Mouse (Mus musculus): ENCODE results near the gene Arid1b. TPM values are rescaled to one million over a fixed set of nuclear protein-coding genes. Genes with fewer than 3 reads are reported as not detected.

Gene Arid1b
- polyA plus RNA-seq, 1 experiment: 13.3 TPM

- H3K4me3 ChIP-seq (replicated peaks): no peak overlapping the region
- no peak for TF ChIP-seq GATA1 (IDR thresholded peaks at IDR 0.05; ENCODE audit: borderline replicate concordance, low read length)
- TF ChIP-seq FLI1 (IDR thresholded peaks at IDR 0.05; ENCODE audit: low read length): no peak
- peaks cover 8% of the 10 kb centered on the region for H3K27me3 ChIP-seq (replicated peaks)
- peaks cover 22% of the 10 kb centered on the region for H3K9me3 ChIP-seq
- H3K4me1 ChIP-seq: peaks cover 5% of the 10 kb centered on the region
- H3K36me3 ChIP-seq (replicated peaks; ENCODE audit: low read length): no peaks in the 10 kb centered on the region
These were observed 377.4 kb downstream of the Arid1b start for GRCm38 (mm10) chr17:5371521-5371920.

DNA sequence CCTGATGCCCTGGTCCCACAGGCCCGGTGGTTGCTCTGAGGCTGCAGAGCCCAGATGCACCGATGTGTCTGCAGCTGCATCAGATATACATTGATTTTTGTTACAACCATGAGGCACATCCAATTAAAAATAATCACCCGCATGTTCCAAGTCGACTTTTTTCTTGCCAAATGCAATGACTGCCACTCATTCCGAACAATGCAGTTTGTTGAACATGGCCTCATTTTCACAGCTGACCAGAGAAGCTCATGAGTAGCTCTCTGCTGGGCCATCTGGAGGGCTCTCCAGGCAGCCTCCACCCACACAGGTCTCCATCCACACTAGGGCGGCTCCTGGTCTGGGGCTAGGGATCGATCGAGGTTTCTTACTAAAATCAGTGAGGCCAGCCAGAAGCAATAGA is 378.8 kb downstream of the Arid1b start:
- Histone ChIP-seq H3K27me3 (replicated peaks) (peaks cover 10% of the 10 kb centered on the region), H3K4me1 (peaks cover 19% of the 10 kb centered on the region), H3K4me3 (replicated peaks) (no peak overlapping the region), H3K9me3 (peaks cover 22% of the 10 kb centered on the region), H3K36me3 (replicated peaks; ENCODE audit: low read length) (no peaks in the 10 kb centered on the region)
- no peak for TF ChIP-seq GATA1 (IDR thresholded peaks at IDR 0.05; ENCODE audit: borderline replicate concordance, low read length)
- no peak for TF ChIP-seq FLI1 (IDR thresholded peaks at IDR 0.05; ENCODE audit: low read length)

DNA sequence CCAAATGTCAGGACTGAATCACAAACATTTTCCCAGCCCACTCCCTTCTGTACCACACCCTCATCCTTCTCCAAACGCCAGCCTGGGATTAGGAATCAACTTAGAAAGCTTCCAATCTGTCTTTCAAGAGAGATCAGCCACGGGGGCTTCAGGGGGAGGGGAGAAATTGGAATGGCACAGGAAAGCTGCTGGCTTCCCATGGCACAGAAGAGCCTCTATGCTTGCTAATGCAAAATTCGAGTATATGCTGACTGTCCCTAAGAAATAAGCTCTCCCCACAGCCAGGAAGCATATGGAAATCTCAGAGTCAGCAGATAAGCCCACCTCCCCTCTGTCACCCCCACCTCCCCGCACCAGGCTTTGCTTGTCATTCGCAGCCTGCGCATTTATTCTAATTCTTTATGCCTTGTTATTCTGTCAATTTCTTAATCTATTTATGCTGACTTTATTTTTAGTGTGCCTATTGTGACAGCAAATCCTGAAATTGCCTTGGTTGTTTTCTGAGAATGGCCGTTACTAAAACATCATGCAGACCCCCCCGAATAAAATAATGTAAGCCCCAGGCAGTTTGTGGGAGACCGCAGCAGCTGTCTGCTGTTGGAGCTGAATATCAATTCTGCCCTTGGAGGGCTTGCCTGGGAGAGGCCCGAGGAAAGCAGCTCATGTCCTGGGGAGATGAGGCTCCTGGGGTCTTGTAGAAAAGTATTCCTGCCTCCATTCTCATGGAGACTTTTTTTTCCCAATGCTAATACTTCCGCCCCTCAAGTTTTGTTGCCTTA is 383.2 kb downstream of the Arid1b start:
- H3K9me3 ChIP-seq: peaks cover 6% of the 10 kb centered on the region; the same call in 1 of the 2 replicates
- peaks cover 26% of the 10 kb centered on the region for H3K4me1 ChIP-seq
- peaks cover 6% of the 10 kb centered on the region for H3K27me3 ChIP-seq (replicated peaks)
- no peaks in the 10 kb centered on the region for H3K36me3 ChIP-seq (replicated peaks; ENCODE audit: low read length)
- TF ChIP-seq FLI1 (IDR thresholded peaks at IDR 0.05; ENCODE audit: low read length) (no peak), GATA1 (IDR thresholded peaks at IDR 0.05; ENCODE audit: borderline replicate concordance, low read length) (no peak)
- H3K4me3 ChIP-seq (replicated peaks): no peak overlapping the region

DNA sequence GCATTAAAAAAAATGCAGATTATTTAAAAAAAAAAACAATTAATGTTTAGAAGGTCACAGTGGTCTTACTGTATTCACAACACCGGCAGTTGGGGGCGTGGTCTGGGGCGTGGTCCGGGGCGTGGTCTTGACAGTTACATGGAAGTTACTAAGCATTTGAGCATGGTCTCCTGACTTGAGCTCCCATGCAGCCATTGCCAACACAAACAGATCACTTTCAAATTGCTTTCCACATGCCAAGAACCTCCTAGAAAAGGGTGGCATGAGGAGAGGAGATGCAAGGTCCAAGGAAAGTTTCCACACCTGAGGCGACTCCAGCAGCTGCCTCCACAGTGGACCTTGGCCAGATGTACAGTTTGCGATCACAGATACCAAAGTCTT is 383.8 kb downstream of the Arid1b start:
- no peaks in the 10 kb centered on the region for H3K36me3 ChIP-seq (replicated peaks; ENCODE audit: low read length)
- H3K27me3 ChIP-seq (replicated peaks): peaks cover 11% of the 10 kb centered on the region
- peak overlapping the region; percentile 46 for H3K4me3 ChIP-seq (replicated peaks)
- H3K9me3 ChIP-seq: peaks cover 8% of the 10 kb centered on the region; the same call in 1 of the 2 replicates
- peaks cover 31% of the 10 kb centered on the region for H3K4me1 ChIP-seq
- TF ChIP-seq FLI1 (IDR thresholded peaks at IDR 0.05; ENCODE audit: low read length) (no peak), GATA1 (IDR thresholded peaks at IDR 0.05; ENCODE audit: borderline replicate concordance, low read length) (no peak)

GRCm38 (mm10) chr17:5385694-5386093 is 391.6 kb downstream of the Arid1b start:
- Histone ChIP-seq H3K4me3 (replicated peaks) (no peak overlapping the region), H3K27me3 (replicated peaks) (peaks cover 15% of the 10 kb centered on the region), H3K4me1 (peaks cover 64% of the 10 kb centered on the region), H3K9me3 (peaks cover 8% of the 10 kb centered on the region; the same call in 1 of the 2 replicates), H3K36me3 (replicated peaks; ENCODE audit: low read length) (no peaks in the 10 kb centered on the region)
- TF ChIP-seq FLI1 (IDR thresholded peaks at IDR 0.05; ENCODE audit: low read length) (no peak), GATA1 (IDR thresholded peaks at IDR 0.05; ENCODE audit: borderline replicate concordance, low read length) (no peak)

- H3K27me3 ChIP-seq (replicated peaks): peaks cover 15% of the 10 kb centered on the region
- H3K4me3 ChIP-seq (replicated peaks): no peak overlapping the region
- H3K9me3 ChIP-seq: peaks cover 6% of the 10 kb centered on the region; the same call in 1 of the 2 replicates
- no peak for TF ChIP-seq GATA1 (IDR thresholded peaks at IDR 0.05; ENCODE audit: borderline replicate concordance, low read length)
- TF ChIP-seq FLI1 (IDR thresholded peaks at IDR 0.05; ENCODE audit: low read length): no peak
- H3K4me1 ChIP-seq: peaks cover 78% of the 10 kb centered on the region
- H3K36me3 ChIP-seq (replicated peaks; ENCODE audit: low read length): no peaks in the 10 kb centered on the region
These were observed 392.9 kb downstream of the Arid1b start for GRCm38 (mm10) chr17:5386885-5387545.

- Histone ChIP-seq H3K36me3 (replicated peaks; ENCODE audit: low read length) (peaks cover 9% of the 10 kb centered on the region), H3K4me1 (peaks cover 76% of the 10 kb centered on the region), H3K4me3 (replicated peaks) (no peak overlapping the region), H3K9me3 (peaks cover 10% of the 10 kb centered on the region), H3K27me3 (replicated peaks) (peaks cover 6% of the 10 kb centered on the region)
- no peak for TF ChIP-seq FLI1 (IDR thresholded peaks at IDR 0.05; ENCODE audit: low read length)
- no peak for TF ChIP-seq GATA1 (IDR thresholded peaks at IDR 0.05; ENCODE audit: borderline replicate concordance, low read length)
These were observed 394.2 kb downstream of the Arid1b start for GRCm38 (mm10) chr17:5388351-5388750.

GRCm38 (mm10) chr17:5390682-5391081 is 396.6 kb downstream of the Arid1b start:
- TF ChIP-seq GATA1 (IDR thresholded peaks at IDR 0.05; ENCODE audit: borderline replicate concordance, low read length): no peak
- TF ChIP-seq FLI1 (IDR thresholded peaks at IDR 0.05; ENCODE audit: low read length): no peak
- Histone ChIP-seq H3K4me3 (replicated peaks) (no peak overlapping the region), H3K27me3 (replicated peaks) (no peaks in the 10 kb centered on the region), H3K4me1 (peaks cover 68% of the 10 kb centered on the region), H3K9me3 (peaks cover 15% of the 10 kb centered on the region), H3K36me3 (replicated peaks; ENCODE audit: low read length) (peaks cover 10% of the 10 kb centered on the region)

GRCm38 (mm10) chr17:5395454-5396205 is 401.5 kb downstream of the Arid1b start:
- TF ChIP-seq FLI1 (IDR thresholded peaks at IDR 0.05; ENCODE audit: low read length) (no peak), GATA1 (IDR thresholded peaks at IDR 0.05; ENCODE audit: borderline replicate concordance, low read length) (no peak)
- Histone ChIP-seq H3K36me3 (replicated peaks; ENCODE audit: low read length) (peaks cover 26% of the 10 kb centered on the region), H3K4me3 (replicated peaks) (no peak overlapping the region), H3K4me1 (peaks cover 65% of the 10 kb centered on the region), H3K27me3 (replicated peaks) (no peaks in the 10 kb centered on the region), H3K9me3 (peaks cover 27% of the 10 kb centered on the region)

Data from megakaryocyte, embryonic 14.5 days (primary cell).